Mouse (Mus musculus) neural tube, embryonic 14.5 days (tissue): ENCODE measurements around the gene Tamm41. TPM values are rescaled to one million over a fixed set of nuclear protein-coding genes. Genes with fewer than 3 reads are reported as not detected.

Source experiments
- ATAC-seq: fragments of 200-750 bp; cut with Nextera tagmentation; 2 replicates; pipeline ENCODE4 v1.8.0; 2017; ENCODE audit warnings: low read depth, mild to moderate bottlenecking, moderate TSS enrichment, moderate library complexity
- H3K27ac ChIP-seq: fragments of 300-500 bp; sonication (generic); 2 replicates; pipeline ENCODE4 v1.5.1; 2014; ENCODE audit warnings: low read depth, mild to moderate bottlenecking, control low read depth, low read length, moderate library complexity, mixed read lengths
- H3K27me3 ChIP-seq: fragments of 300-500 bp; sonication (generic); 2 replicates; pipeline ENCODE4 v1.6.1; 2014; ENCODE audit warnings: low read length; ENCODE audit not compliant: control insufficient read depth, insufficient read depth
- H3K36me3 ChIP-seq: fragments of 300-500 bp; sonication (generic); 2 replicates; pipeline ENCODE4 v1.6.1; 2014; ENCODE audit warnings: low read length, mixed read lengths; ENCODE audit not compliant: control insufficient read depth, insufficient read depth
- H3K4me1 ChIP-seq: fragments of 300-500 bp; sonication (generic); 2 replicates; pipeline ENCODE4 v1.6.1; 2014; ENCODE audit warnings: low read length; ENCODE audit not compliant: control insufficient read depth, insufficient read depth
- H3K4me2 ChIP-seq: fragments of 300-500 bp; sonication (generic); 2 replicates; pipeline ENCODE4 v1.6.1; 2014; ENCODE audit warnings: mild to moderate bottlenecking, low read depth, low read length, control low read depth
- H3K4me3 ChIP-seq: fragments of 300-500 bp; sonication (generic); 2 replicates; pipeline ENCODE4 v1.5.1; 2014; ENCODE audit warnings: low read depth, low read length, control low read depth, mixed read lengths
- H3K9ac ChIP-seq: fragments of 300-500 bp; sonication (generic); replicated peaks from 2 replicates; pipeline ENCODE4 v1.6.1; 2014; ENCODE audit warnings: low read depth, mild to moderate bottlenecking, control low read depth, low read length, mixed read lengths
- H3K9me3 ChIP-seq: fragments of 300-500 bp; sonication (generic); 2 replicates; pipeline ENCODE4 v1.6.1; 2016; ENCODE audit warnings: low read length; ENCODE audit not compliant: control insufficient read depth
- WGBS: fragments of 180-500 bp; shearing (Covaris S2); extraction: QIAGEN DNeasy Blood & Tissue Kit; methylation state at CpG from one replicate; pipeline ENCODE4 v1.1.7; 2014; 5-methylcytosine and 5-hydroxymethylcytosine counted together
- polyA plus RNA-seq: library from polyadenylated mRNA; unstranded; fragments of >200 nt; fragmentation: Nextera tagmentation; extraction: Ambion mirVana; gene quantifications from 2 replicates; pipeline ENCODE4 v1.2.1, GENCODE M21; 2014

Gene Tamm41
- polyA plus RNA-seq, 1 experiment from 2014 or later = 55.8 TPM

- H3K4me2 ChIP-seq = no peak overlapping the region
- H3K36me3 ChIP-seq = no peaks in the 10 kb centered on the region
- H3K9ac ChIP-seq = no peak overlapping the region
- ATAC-seq = no peak
- H3K27ac ChIP-seq = no peak overlapping the region
- 73% methylated on average over 5 of the region's 5 CpGs for WGBS
- H3K4me1 ChIP-seq = 0 out of 2 replicates have a peak, but pooled peaks cover 5% of the 10 kb centered on the region
- no peak overlapping the region for H3K4me3 ChIP-seq
- peaks cover 7% of the 10 kb centered on the region; the same call in 1 of the 2 replicates for H3K27me3 ChIP-seq
- no peaks in the 10 kb centered on the region for H3K9me3 ChIP-seq
These were observed 66.8 kb downstream of the Tamm41 start for GRCm38 (mm10) chr6:114970895-114971294.

- Histone ChIP-seq H3K27me3 (peaks cover 7% of the 10 kb centered on the region; the same call in 1 of the 2 replicates), H3K27ac (no peak overlapping the region; the same call in 1 of the 2 replicates), H3K36me3 (no peaks in the 10 kb centered on the region), H3K9ac (no peak overlapping the region), H3K4me3 (no peak overlapping the region), H3K4me2 (peak overlapping the region; percentile 99; the same call in 1 of the 2 replicates), H3K9me3 (no peaks in the 10 kb centered on the region), H3K4me1 (0 out of 2 replicates have a peak, but pooled peaks cover 5% of the 10 kb centered on the region)
- no peak for ATAC-seq
- 19% methylated on average over 6 of the region's 6 CpGs for WGBS
These were observed 67.3 kb downstream of the Tamm41 start for GRCm38 (mm10) chr6:114970386-114970785.

- peak; percentile 70 for ATAC-seq
- under 1% methylated on average over 79 of the region's 79 CpGs for WGBS
- H3K4me3 ChIP-seq = peak within 1 kb of the TSS; percentile 69
- no peaks in the 10 kb centered on the region for H3K9me3 ChIP-seq
- peak within 1 kb of the TSS; percentile 99 for H3K4me2 ChIP-seq
- no peaks in the 10 kb centered on the region for H3K36me3 ChIP-seq
- H3K9ac ChIP-seq = peak within 1 kb of the TSS; percentile 76
- H3K4me1 ChIP-seq = 0 out of 2 replicates have a peak, but pooled peaks cover 5% of the 10 kb centered on the region
- peak within 1 kb of the TSS; percentile 62 for H3K27ac ChIP-seq
- peaks cover 7% of the 10 kb centered on the region; the same call in 1 of the 2 replicates for H3K27me3 ChIP-seq
These were observed 68.2 kb downstream of the Tamm41 start, which contains the start of gene Vgll4 for GRCm38 (mm10) chr6:114969213-114970120. Gene Vgll4 (minus strand): TSS chr6:114969994.

DNA sequence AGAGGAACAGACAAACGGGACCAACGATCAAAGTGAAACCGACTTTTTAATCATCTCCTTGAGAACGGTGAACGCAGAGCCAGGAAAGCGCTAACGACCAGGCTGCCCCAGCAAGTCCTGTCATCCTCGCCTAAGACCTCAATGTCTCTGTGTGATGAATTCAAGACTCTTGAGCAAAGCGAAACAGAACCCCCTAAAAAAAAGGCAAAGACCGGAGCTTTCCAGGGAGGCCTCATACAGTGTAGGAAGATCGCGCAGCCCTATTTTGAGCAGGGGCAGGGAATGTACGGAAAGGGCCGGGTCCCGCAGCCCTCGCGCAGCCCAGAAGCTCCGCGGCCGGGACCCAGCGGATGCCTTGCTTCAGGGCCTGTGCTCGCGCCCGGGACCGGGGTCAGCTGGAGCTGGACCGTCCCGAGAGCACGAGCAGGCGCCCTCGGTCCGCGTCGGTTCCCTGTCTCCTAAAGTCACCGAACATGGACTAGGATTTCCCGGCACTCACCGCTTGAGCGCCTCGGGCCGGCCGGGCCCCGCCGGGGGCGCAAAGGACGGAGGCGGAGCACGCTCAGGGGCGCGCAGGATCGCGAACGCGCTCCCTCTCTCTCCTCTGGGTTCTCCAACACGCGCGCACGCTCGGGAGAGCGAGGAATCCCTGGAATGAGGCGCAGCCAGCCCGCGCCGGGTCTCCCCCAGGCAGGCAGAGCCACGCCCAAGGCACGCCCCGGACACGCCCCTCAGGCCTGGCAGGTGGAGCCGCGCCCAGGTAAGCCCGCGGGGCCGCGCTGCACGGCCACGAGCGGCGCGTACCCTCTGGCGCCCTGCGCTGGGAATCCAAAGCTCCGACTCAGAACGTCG, 69.1 kb downstream of the Tamm41 start:
- Histone ChIP-seq H3K9ac (peak overlapping the region; percentile 76), H3K36me3 (no peaks in the 10 kb centered on the region), H3K27me3 (peaks cover 7% of the 10 kb centered on the region; the same call in 1 of the 2 replicates), H3K4me2 (peak overlapping the region; percentile 99), H3K4me3 (peak overlapping the region; percentile 69), H3K27ac (peak overlapping the region; percentile 62), H3K9me3 (no peaks in the 10 kb centered on the region), H3K4me1 (0 out of 2 replicates have a peak, but pooled peaks cover 5% of the 10 kb centered on the region)
- WGBS = under 1% methylated on average over 77 of the region's 82 CpGs
- ATAC-seq = peak; percentile 80

DNA sequence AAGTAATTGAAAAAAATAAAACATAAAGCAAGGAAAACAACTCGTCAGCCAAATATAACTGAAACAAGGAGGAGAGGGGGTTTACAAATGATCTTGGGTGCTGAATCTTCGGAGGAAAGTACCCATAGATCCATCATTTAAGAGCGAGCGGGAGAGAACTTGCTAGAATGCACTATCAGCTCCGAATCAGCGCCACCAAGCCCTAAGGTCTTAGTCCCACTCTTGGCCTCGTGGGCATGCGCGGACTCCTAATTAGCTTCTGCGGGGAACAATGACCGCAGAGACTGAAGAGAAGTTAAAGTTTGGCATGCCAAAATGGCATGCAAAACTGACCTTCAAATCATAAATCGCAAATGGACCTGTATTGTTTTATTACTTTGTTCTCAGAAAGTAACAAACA, 70.1 kb downstream of the Tamm41 start:
- 45% methylated on average over 12 of the region's 12 CpGs for WGBS
- H3K9me3 ChIP-seq = no peaks in the 10 kb centered on the region
- 0 out of 2 replicates have a peak, but pooled peaks cover 5% of the 10 kb centered on the region for H3K4me1 ChIP-seq
- no peak overlapping the region for H3K27ac ChIP-seq
- peak overlapping the region; percentile 69; the same call in 1 of the 2 replicates for H3K4me3 ChIP-seq
- H3K36me3 ChIP-seq = no peaks in the 10 kb centered on the region
- H3K4me2 ChIP-seq = peak overlapping the region; percentile 99
- no peak for ATAC-seq
- peaks cover 7% of the 10 kb centered on the region; the same call in 1 of the 2 replicates for H3K27me3 ChIP-seq
- no peak overlapping the region for H3K9ac ChIP-seq

GRCm38 (mm10) chr6:114966396-114967154, 71.1 kb downstream of the Tamm41 start:
- Histone ChIP-seq H3K4me1 (0 out of 2 replicates have a peak, but pooled peaks cover 5% of the 10 kb centered on the region), H3K4me2 (no peak overlapping the region), H3K27me3 (peaks cover 7% of the 10 kb centered on the region; the same call in 1 of the 2 replicates), H3K9ac (no peak overlapping the region), H3K36me3 (no peaks in the 10 kb centered on the region), H3K9me3 (no peaks in the 10 kb centered on the region), H3K4me3 (no peak overlapping the region), H3K27ac (no peak overlapping the region)
- WGBS = 21% methylated on average over 2 of the region's 2 CpGs
- ATAC-seq = no peak

GRCm38 (mm10) chr6:114965802-114966201, 71.9 kb downstream of the Tamm41 start:
- Histone ChIP-seq H3K27me3 (peaks cover 7% of the 10 kb centered on the region; the same call in 1 of the 2 replicates), H3K27ac (no peak overlapping the region), H3K4me3 (no peak overlapping the region), H3K4me1 (0 out of 2 replicates have a peak, but pooled peaks cover 5% of the 10 kb centered on the region), H3K9ac (no peak overlapping the region), H3K9me3 (no peaks in the 10 kb centered on the region), H3K36me3 (no peaks in the 10 kb centered on the region), H3K4me2 (no peak overlapping the region)
- WGBS = 92% methylated on average over 3 of the region's 3 CpGs
- no peak for ATAC-seq

GRCm38 (mm10) chr6:114965396-114965795, 72.3 kb downstream of the Tamm41 start:
- Histone ChIP-seq H3K36me3 (no peaks in the 10 kb centered on the region), H3K4me3 (no peak overlapping the region), H3K27me3 (peaks cover 7% of the 10 kb centered on the region; the same call in 1 of the 2 replicates), H3K4me2 (no peak overlapping the region), H3K9ac (no peak overlapping the region), H3K9me3 (no peaks in the 10 kb centered on the region), H3K27ac (no peak overlapping the region), H3K4me1 (0 out of 2 replicates have a peak, but pooled peaks cover 5% of the 10 kb centered on the region)
- ATAC-seq = no peak
- 75% methylated on average over 8 of the region's 8 CpGs for WGBS
